Mouse (Mus musculus): Measurements from ENCODE around the gene AC134908.4. TPM values are rescaled to one million over a fixed set of nuclear protein-coding genes. Genes with fewer than 3 reads are reported as not detected.
"Not testable (repeated sequence)": the region's sequence is repeated elsewhere in the genome, so short reads cannot be mapped to it uniquely, and the experiment has no call there.

The AC134908.4 gene
- polyA plus RNA-seq, 1 experiment, result 0.12 TPM

DNA sequence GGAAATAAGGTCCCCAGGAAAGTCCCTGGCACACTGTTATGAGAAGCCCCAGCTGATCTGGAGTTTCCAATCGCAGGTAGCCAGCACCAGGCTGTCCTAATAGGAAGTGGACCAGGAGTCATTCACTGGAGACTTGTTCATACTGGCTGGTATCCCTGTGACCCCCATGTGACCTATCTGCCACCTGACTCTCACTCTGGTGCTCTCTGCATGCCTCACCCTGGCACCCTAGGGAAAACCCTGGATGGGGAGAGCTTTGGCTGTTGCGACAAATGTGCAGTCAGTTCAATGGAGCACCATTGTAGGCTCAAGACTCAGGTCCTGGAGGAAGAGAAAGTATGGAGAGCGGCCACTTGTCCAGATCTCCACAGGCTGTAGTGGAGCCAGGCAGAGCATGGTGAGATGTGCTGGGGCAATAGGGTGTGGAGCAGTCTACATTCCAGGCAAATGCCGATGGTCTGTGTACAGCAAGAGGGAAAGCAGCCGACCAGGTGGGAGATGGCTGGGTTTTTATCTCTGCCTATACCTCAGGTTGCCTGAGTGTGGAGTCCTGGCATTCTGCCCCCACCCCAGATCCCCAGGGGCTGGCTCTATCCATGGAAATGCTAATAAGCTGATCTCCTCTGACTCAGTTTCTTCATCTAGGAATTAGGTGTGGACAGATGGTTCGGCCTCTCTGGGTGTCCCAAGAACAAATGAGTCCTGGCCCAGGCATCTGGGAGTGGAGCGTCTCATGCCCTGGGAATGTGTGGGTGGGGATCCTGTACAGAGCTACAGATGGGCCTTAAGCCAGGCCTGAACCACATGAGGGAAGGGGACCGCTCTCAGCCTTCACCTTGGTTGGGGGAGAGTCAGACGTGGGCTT lies 38.8 kb downstream of the AC134908.4 start:
- no peak for TF ChIP-seq CTCF (IDR thresholded peaks at IDR 0.05; ENCODE audit: borderline replicate concordance, extremely low read depth, insufficient read depth, insufficient read length)
- TF ChIP-seq POLR2A (IDR thresholded peaks at IDR 0.05; ENCODE audit: borderline replicate concordance, extremely low read depth, insufficient read depth, insufficient read length, poor library complexity, severe bottlenecking), result no peak
- DNase-seq (ENCODE audit: low read depth), result no peak

GRCm38 (mm10) chr17:25755627-25756377 lies 39.7 kb downstream of the AC134908.4 start:
- TF ChIP-seq POLR2A (IDR thresholded peaks at IDR 0.05; ENCODE audit: borderline replicate concordance, extremely low read depth, insufficient read depth, insufficient read length, poor library complexity, severe bottlenecking) (no peak), CTCF (IDR thresholded peaks at IDR 0.05; ENCODE audit: borderline replicate concordance, extremely low read depth, insufficient read depth, insufficient read length) (no peak)
- no peak for DNase-seq (ENCODE audit: low read depth)

- TF ChIP-seq CTCF (IDR thresholded peaks at IDR 0.05; ENCODE audit: borderline replicate concordance, extremely low read depth, insufficient read depth, insufficient read length) (no peak), POLR2A (IDR thresholded peaks at IDR 0.05; ENCODE audit: borderline replicate concordance, extremely low read depth, insufficient read depth, insufficient read length, poor library complexity, severe bottlenecking) (no peak)
- DNase-seq (ENCODE audit: low read depth), result no peak
Measured at GRCm38 (mm10) chr17:25755086-25755485, 40.4 kb downstream of the AC134908.4 start.

- TF ChIP-seq CTCF (IDR thresholded peaks at IDR 0.05; ENCODE audit: borderline replicate concordance, extremely low read depth, insufficient read depth, insufficient read length) (no peak), POLR2A (IDR thresholded peaks at IDR 0.05; ENCODE audit: borderline replicate concordance, extremely low read depth, insufficient read depth, insufficient read length, poor library complexity, severe bottlenecking) (no peak)
- DNase-seq (ENCODE audit: low read depth), result no peak
Measured at GRCm38 (mm10) chr17:25754241-25754640, 41.2 kb downstream of the AC134908.4 start, which contains the start of gene Msln. Gene Msln (minus strand): TSS chr17:25754378.

- no peak for TF ChIP-seq CTCF (IDR thresholded peaks at IDR 0.05; ENCODE audit: borderline replicate concordance, extremely low read depth, insufficient read depth, insufficient read length)
- TF ChIP-seq POLR2A (IDR thresholded peaks at IDR 0.05; ENCODE audit: borderline replicate concordance, extremely low read depth, insufficient read depth, insufficient read length, poor library complexity, severe bottlenecking), result no peak
Measured at GRCm38 (mm10) chr17:25751446-25751845, 44.0 kb downstream of the AC134908.4 start.

GRCm38 (mm10) chr17:25749314-25749713 lies 46.1 kb downstream of the AC134908.4 start:
- DNase-seq (ENCODE audit: low read depth), result no peak
- TF ChIP-seq POLR2A (IDR thresholded peaks at IDR 0.05; ENCODE audit: borderline replicate concordance, extremely low read depth, insufficient read depth, insufficient read length, poor library complexity, severe bottlenecking) (no peak), CTCF (IDR thresholded peaks at IDR 0.05; ENCODE audit: borderline replicate concordance, extremely low read depth, insufficient read depth, insufficient read length) (no peak)

More at GRCm38 (mm10) chr17:25751446-25751845, 44.0 kb downstream of the AC134908.4 start:
- DNase-seq (ENCODE audit: low read depth), result peak; percentile 36

DNA sequence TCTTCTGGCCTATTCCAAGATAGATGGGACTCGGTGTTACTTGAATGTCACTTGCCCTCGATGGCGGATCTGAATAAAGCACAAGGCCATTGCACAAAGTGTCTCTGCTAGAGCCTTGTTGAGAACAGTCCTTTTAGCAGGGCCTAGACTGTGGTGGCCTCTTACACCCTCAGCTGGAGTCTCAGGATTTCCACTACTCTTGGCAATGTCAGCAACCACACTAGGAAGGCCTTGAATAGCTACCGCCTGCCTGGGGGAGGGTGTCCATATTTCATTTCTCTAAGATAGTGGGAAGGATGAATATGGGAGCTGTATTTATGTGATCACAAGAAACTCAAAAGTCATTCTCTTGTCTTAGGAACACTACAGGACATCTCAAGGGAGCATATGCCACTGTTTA lies 47.2 kb downstream of the AC134908.4 start:
- no peak for DNase-seq (ENCODE audit: low read depth)
- TF ChIP-seq CTCF (IDR thresholded peaks at IDR 0.05; ENCODE audit: borderline replicate concordance, extremely low read depth, insufficient read depth, insufficient read length) (no peak), POLR2A (IDR thresholded peaks at IDR 0.05; ENCODE audit: borderline replicate concordance, extremely low read depth, insufficient read depth, insufficient read length, poor library complexity, severe bottlenecking) (no peak)

DNA sequence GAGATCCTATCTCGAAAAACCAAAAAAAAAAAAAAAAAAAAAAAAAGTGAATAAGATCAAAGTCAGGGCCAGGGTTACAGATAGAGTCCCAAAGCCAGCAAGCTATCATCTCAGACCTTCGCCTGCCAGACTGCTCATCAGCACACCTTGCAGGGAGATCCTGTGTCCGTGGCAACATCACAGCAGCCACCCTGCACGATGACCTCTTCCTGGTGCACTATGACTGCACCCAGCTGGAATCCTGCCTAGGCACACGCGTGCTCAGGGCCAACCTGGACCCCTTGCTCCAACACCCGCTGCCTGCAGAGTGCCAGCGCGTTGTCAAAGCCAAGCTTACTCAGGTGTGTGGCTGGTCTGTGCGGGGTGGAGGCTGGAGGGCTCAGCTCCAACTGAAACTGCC lies 51.1 kb downstream of the AC134908.4 start:
- no peak for TF ChIP-seq POLR2A (IDR thresholded peaks at IDR 0.05; ENCODE audit: borderline replicate concordance, extremely low read depth, insufficient read depth, insufficient read length, poor library complexity, severe bottlenecking)
- TF ChIP-seq CTCF (IDR thresholded peaks at IDR 0.05; ENCODE audit: borderline replicate concordance, extremely low read depth, insufficient read depth, insufficient read length), result no peak
- DNase-seq (ENCODE audit: low read depth), result no peak

DNA sequence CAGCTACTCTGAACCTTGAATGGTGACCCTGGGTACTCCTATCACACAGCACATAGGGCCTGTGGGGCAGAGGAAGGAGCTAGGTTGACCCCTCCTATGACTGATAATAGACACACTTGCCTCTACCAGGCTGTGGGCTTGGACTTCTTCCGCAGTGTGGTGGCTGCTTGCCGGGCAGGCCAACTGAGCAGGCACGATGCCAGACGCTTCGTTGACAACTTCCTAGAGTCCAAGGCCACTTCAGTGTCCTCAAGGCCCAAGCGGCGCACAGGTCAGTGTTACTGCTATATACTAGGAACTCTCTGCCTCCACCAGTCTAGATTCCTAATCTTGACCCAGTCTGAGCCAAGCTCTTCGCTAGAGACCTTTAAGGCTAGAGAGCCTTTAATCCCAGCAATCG lies 51.6 kb downstream of the AC134908.4 start:
- no peak for DNase-seq (ENCODE audit: low read depth)
- TF ChIP-seq CTCF (IDR thresholded peaks at IDR 0.05; ENCODE audit: borderline replicate concordance, extremely low read depth, insufficient read depth, insufficient read length), result no peak
- no peak for TF ChIP-seq POLR2A (IDR thresholded peaks at IDR 0.05; ENCODE audit: borderline replicate concordance, extremely low read depth, insufficient read depth, insufficient read length, poor library complexity, severe bottlenecking)

GRCm38 (mm10) chr17:25741471-25741870 lies 54.0 kb downstream of the AC134908.4 start:
- not testable (repeated sequence) for DNase-seq (ENCODE audit: low read depth)

Other genes starting within 250 kb of the AC134908.4 start
- 17.6 and 17.9 TPM in 2 replicates for gene Sox8, start 225.0 kb downstream of the AC134908.4 start, polyA plus RNA-seq (2012; rRNA removed)
- gene Lmf1, start 216.6 kb downstream of the AC134908.4 start, polyA plus RNA-seq (2012; rRNA removed), result 11.7 and 16.0 TPM in 2 replicates
- 0.90 and 1.1 TPM in 2 replicates for gene Gng13, start 78.5 kb downstream of the AC134908.4 start, polyA plus RNA-seq (2012; rRNA removed)
- gene Chtf18, start 68.2 kb downstream of the AC134908.4 start, polyA plus RNA-seq (2012; rRNA removed), result 12.4 and 18.7 TPM in 2 replicates
- gene Rpusd1, start 68.0 kb downstream of the AC134908.4 start, polyA plus RNA-seq (2012; rRNA removed), result 43.2 and 59.4 TPM in 2 replicates
- 0.09 TPM in 1 of 2 replicates, not detected in the other for gene Mslnl, start 59.6 kb downstream of the AC134908.4 start, polyA plus RNA-seq (2012; rRNA removed)
- gene Msln, start 41.3 kb downstream of the AC134908.4 start, polyA plus RNA-seq (2012; rRNA removed), result 0.07 and 0.19 TPM in 2 replicates
- 26.7 and 30.6 TPM in 2 replicates for gene Narfl, start 21.9 kb downstream of the AC134908.4 start, polyA plus RNA-seq (2012; rRNA removed)
- 167 and 268 TPM in 2 replicates for gene Haghl, start 10.0 kb downstream of the AC134908.4 start, polyA plus RNA-seq (2012; rRNA removed)
- 0.08 and 0.11 TPM in 2 replicates for gene Ccdc78, start 9.1 kb downstream of the AC134908.4 start, polyA plus RNA-seq (2012; rRNA removed)
- gene Fam173a, start 2.8 kb downstream of the AC134908.4 start, polyA plus RNA-seq (2012; rRNA removed), result 93.9 and 145 TPM in 2 replicates
- 107 and 109 TPM in 2 replicates for gene Metrn, start 1.5 kb upstream of the AC134908.4 start, polyA plus RNA-seq (2012; rRNA removed)
- 91.8 and 101 TPM in 2 replicates for gene Fbxl16, start 13.4 kb upstream of the AC134908.4 start, polyA plus RNA-seq (2012; rRNA removed)
- gene Wdr24, start 28.0 kb upstream of the AC134908.4 start, polyA plus RNA-seq (2012; rRNA removed), result 47.0 and 57.5 TPM in 2 replicates
- gene Jmjd8, start 33.2 kb upstream of the AC134908.4 start, polyA plus RNA-seq (2012; rRNA removed), result 80.0 and 93.6 TPM in 2 replicates
- gene Stub1, start 37.7 kb upstream of the AC134908.4 start, polyA plus RNA-seq (2012; rRNA removed), result 252 and 308 TPM in 2 replicates
- 56.2 and 67.3 TPM in 2 replicates for gene Rhbdl1, start 41.6 kb upstream of the AC134908.4 start, polyA plus RNA-seq (2012; rRNA removed)
- gene Gm20683, start 46.1 kb upstream of the AC134908.4 start, polyA plus RNA-seq (2012; rRNA removed), result 26.6 and 40.8 TPM in 2 replicates
- gene Rhot2, start 49.2 kb upstream of the AC134908.4 start, polyA plus RNA-seq (2012; rRNA removed), result 88.4 and 111 TPM in 2 replicates
- gene Wdr90, start 65.8 kb upstream of the AC134908.4 start, polyA plus RNA-seq (2012; rRNA removed), result 49.5 and 81.1 TPM in 2 replicates
- 11.7 and 14.8 TPM in 2 replicates for gene Mcrip2, start 73.1 kb upstream of the AC134908.4 start, polyA plus RNA-seq (2012; rRNA removed)
- 71.4 and 89.5 TPM in 2 replicates for gene Mettl26, start 79.4 kb upstream of the AC134908.4 start, polyA plus RNA-seq (2012; rRNA removed)
- gene Wfikkn1, start 85.2 kb upstream of the AC134908.4 start, polyA plus RNA-seq (2012; rRNA removed), result 0.66 and 0.90 TPM in 2 replicates
- gene Rab40c, start 124.1 kb upstream of the AC134908.4 start, polyA plus RNA-seq (2012; rRNA removed), result 88.3 and 98.8 TPM in 2 replicates
- gene Pigq, start 149.3 kb upstream of the AC134908.4 start, polyA plus RNA-seq (2012; rRNA removed), result 117 and 126 TPM in 2 replicates
- 0.08 and 0.56 TPM in 2 replicates for gene Nhlrc4, start 149.3 kb upstream of the AC134908.4 start, polyA plus RNA-seq (2012; rRNA removed)
- 0.66 and 1.0 TPM in 2 replicates for gene A930017K11Rik, start 156.9 kb upstream of the AC134908.4 start, polyA plus RNA-seq (2012; rRNA removed)
- gene Capn15, start 190.1 kb upstream of the AC134908.4 start, polyA plus RNA-seq (2012; rRNA removed), result 50.4 and 50.5 TPM in 2 replicates

All from brain, embryonic 14.5 days (tissue).